Mouse (Mus musculus) limb, embryonic 10.5 days (tissue): ENCODE measurements around the gene Dusp19. TPM values are rescaled to one million over a fixed set of nuclear protein-coding genes. Genes with fewer than 3 reads are reported as not detected.
A peak's percentile ranks its signal among the peaks of the same experiment; 100 is the strongest.

ENCODE experiments used
- DNase-seq: peaks from one replicate; pipeline ENCODE4 v3.0.0-alpha.2; 2017; ENCODE audit warnings: low spot score
- H3K27ac ChIP-seq: fragments of 300-500 bp; sonication (generic); 2 replicates; pipeline ENCODE4 v1.5.1; 2016; ENCODE audit warnings: mild to moderate bottlenecking
- H3K27me3 ChIP-seq: fragments of 300-500 bp; sonication (generic); 2 replicates; pipeline ENCODE4 v1.6.1; 2016; ENCODE audit warnings: low read depth, mild to moderate bottlenecking; ENCODE audit not compliant: poor library complexity, severe bottlenecking
- H3K36me3 ChIP-seq: fragments of 300-500 bp; sonication (generic); 2 replicates; pipeline ENCODE4 v1.6.1; 2016; ENCODE audit warnings: mild to moderate bottlenecking, moderate library complexity
- H3K4me1 ChIP-seq: fragments of 300-500 bp; sonication (generic); 2 replicates; pipeline ENCODE4 v1.6.1; 2016
- H3K4me3 ChIP-seq: fragments of 300-500 bp; sonication (generic); 2 replicates; pipeline ENCODE4 v1.5.1; 2016; ENCODE audit warnings: mild to moderate bottlenecking, moderate library complexity
- H3K9me3 ChIP-seq: fragments of 300-500 bp; sonication (generic); replicated peaks from 2 replicates; pipeline ENCODE4 v1.6.1; 2016; ENCODE audit warnings: mild to moderate bottlenecking
- WGBS: fragments of 180-500 bp; shearing (Covaris S2); methylation state at CpG from one replicate; pipeline ENCODE4 v1.1.7; 2016; 5-methylcytosine and 5-hydroxymethylcytosine counted together
- microRNA counts: library from miRNA; unstranded; fragments of <30 nt; microRNA quantifications from one replicate; lab custom pipeline; 2017
- microRNA-seq: library from miRNA; unstranded; fragments of <30 nt; microRNA quantifications from one replicate; pipeline ENCODE4, GENCODE M21; 2017
- polyA plus RNA-seq: library from polyadenylated mRNA; unstranded; fragments of >200 nt; fragmentation: Nextera tagmentation; extraction: Ambion mirVana; gene quantifications from 2 replicates; pipeline ENCODE4 v1.2.1, GENCODE M21; 2016

Dusp19 gene
- polyA plus RNA-seq, 1 experiment from 2014 or later: 14.1 TPM

GRCm38 (mm10) chr2:80667396-80667964 lies 50.6 kb downstream of the Dusp19 start:
- H3K4me3 ChIP-seq: no peak overlapping the region
- no peaks in the 10 kb centered on the region for H3K27me3 ChIP-seq
- no peak overlapping the region for H3K27ac ChIP-seq
- H3K9me3 ChIP-seq: no peaks in the 10 kb centered on the region
- peaks cover 2% of the 10 kb centered on the region; the same call in 1 of the 2 replicates for H3K4me1 ChIP-seq
- 92% methylated on average over 5 of the region's 5 CpGs for WGBS
- DNase-seq: no peak
- H3K36me3 ChIP-seq: peaks cover 36% of the 10 kb centered on the region

GRCm38 (mm10) chr2:80669868-80670666 lies 53.2 kb downstream of the Dusp19 start:
- Histone ChIP-seq H3K27ac (no peak overlapping the region), H3K4me3 (no peak overlapping the region), H3K4me1 (peaks cover 8% of the 10 kb centered on the region; the same call in 1 of the 2 replicates), H3K27me3 (no peaks in the 10 kb centered on the region), H3K9me3 (no peaks in the 10 kb centered on the region), H3K36me3 (peaks cover 24% of the 10 kb centered on the region)
- no peak for DNase-seq
- WGBS: 85% methylated on average over 11 of the region's 11 CpGs

- no peak for DNase-seq
- Histone ChIP-seq H3K27me3 (no peaks in the 10 kb centered on the region), H3K9me3 (no peaks in the 10 kb centered on the region), H3K27ac (no peak overlapping the region), H3K4me3 (no peak overlapping the region), H3K4me1 (0 out of 2 replicates have a peak, but pooled peaks cover 4% of the 10 kb centered on the region), H3K36me3 (no peaks in the 10 kb centered on the region)
- WGBS: 92% methylated on average over 8 of the region's 8 CpGs
These were observed 62.0 kb downstream of the Dusp19 start for GRCm38 (mm10) chr2:80678803-80679202.

MicroRNAs encoded within 50 kb of the gene (microRNA counts, 519-probe panel; counts per million panel counts)
- microRNA mmu-miR-684 (lab: Ali Mortazavi, UCI): 684 counts per million, percentile 72 among the panel's probes with 10 or more counts

Small RNAs within 50 kb of the gene (microRNA-seq; reads per million reads assigned to microRNA genes)
- gene Mir684-1: not detected

Other genes with a start within 250 kb of the Dusp19 start
- 87.4 and 111 TPM in 2 replicates for gene Frzb, start 169.4 kb upstream of the Dusp19 start, polyA plus RNA-seq
- gene Nckap1, start 35.7 kb upstream of the Dusp19 start, polyA plus RNA-seq: 66.5 and 73.3 TPM in 2 replicates
- gene Nup35, start 191 bp downstream of the Dusp19 start, polyA plus RNA-seq: 67.2 and 71.2 TPM in 2 replicates